Mouse (Mus musculus) kidney, postnatal 10 days (tissue): ENCODE measurements around the gene Keap1.
"Not testable (repeated sequence)": the region's sequence is repeated elsewhere in the genome, so short reads cannot be mapped to it uniquely, and the experiment has no call there.

ENCODE experiments used
- DNase-seq: peaks from one replicate; pipeline ENCODE4 v3.0.0; 2021; ENCODE audit warnings: mixed read lengths

Gene Keap1

GRCm38 (mm10) chr9:21261831-21262230 lies 22.7 kb upstream of the Keap1 start:
- no peak for DNase-seq

- DNase-seq = no peak
Observed at GRCm38 (mm10) chr9:21260491-21261040, 21.4 kb upstream of the Keap1 start.

DNA sequence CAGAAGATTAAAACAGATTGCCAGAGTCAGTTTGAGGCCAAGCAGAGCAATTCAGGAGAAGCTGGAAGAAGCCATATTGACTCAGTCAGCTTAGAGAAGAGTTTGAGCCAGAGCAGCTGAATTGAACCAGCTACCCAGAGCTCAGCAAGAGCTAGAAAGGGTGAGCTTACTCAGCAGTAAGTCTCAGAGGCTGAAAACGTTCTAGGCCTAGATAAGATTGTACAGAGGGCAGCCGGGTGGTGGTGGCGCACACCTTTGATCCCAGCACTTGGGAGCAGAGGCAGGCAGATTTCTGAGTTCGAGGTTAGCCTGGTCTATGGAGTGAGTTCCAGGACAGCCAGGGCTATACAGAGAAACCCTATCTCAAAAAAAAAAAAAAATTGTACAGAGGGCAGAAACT lies 17.2 kb upstream of the Keap1 start:
- not testable (repeated sequence) for DNase-seq

DNA sequence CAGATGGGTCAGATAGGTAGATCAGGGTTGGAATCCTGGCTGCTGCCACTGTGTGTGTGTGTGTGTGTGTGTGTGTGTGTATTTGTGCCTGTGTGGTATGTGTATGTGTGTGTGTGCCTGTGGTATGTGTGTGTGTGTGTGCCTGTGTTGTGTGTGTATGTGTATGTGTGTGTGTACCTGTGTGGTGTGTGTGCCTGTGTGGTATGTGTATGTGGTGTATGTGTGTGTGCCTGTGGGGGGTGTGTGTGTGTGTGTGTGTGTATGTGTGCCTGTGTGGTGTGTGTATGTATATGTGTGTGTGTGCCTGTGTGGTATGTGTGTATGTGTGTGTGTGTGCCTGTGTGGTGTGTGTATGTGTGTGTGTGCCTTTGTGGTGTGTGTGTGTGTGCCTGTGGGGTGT lies 15.5 kb upstream of the Keap1 start:
- no peak for DNase-seq

GRCm38 (mm10) chr9:21251116-21251735 lies 12.1 kb upstream of the Keap1 start:
- DNase-seq = no peak

DNA sequence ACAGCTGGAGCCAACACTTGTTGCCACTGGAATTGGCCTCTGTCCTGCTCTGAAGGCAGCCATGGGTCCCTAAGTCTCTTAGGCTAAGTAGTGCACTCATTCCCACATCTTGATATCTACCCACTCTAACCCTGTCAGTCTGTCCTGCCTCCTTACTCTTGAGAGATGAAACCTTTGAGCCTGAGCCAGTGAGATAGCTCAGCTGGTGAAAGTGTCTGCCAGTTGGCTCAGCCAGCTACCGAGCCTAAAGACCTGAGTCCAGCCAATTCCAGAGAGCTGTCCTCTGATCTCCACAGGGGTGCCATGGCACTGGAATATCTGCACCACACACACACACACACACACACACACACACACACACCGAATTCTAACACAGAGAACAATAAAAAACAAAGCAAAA lies 11.3 kb upstream of the Keap1 start:
- no peak for DNase-seq

DNA sequence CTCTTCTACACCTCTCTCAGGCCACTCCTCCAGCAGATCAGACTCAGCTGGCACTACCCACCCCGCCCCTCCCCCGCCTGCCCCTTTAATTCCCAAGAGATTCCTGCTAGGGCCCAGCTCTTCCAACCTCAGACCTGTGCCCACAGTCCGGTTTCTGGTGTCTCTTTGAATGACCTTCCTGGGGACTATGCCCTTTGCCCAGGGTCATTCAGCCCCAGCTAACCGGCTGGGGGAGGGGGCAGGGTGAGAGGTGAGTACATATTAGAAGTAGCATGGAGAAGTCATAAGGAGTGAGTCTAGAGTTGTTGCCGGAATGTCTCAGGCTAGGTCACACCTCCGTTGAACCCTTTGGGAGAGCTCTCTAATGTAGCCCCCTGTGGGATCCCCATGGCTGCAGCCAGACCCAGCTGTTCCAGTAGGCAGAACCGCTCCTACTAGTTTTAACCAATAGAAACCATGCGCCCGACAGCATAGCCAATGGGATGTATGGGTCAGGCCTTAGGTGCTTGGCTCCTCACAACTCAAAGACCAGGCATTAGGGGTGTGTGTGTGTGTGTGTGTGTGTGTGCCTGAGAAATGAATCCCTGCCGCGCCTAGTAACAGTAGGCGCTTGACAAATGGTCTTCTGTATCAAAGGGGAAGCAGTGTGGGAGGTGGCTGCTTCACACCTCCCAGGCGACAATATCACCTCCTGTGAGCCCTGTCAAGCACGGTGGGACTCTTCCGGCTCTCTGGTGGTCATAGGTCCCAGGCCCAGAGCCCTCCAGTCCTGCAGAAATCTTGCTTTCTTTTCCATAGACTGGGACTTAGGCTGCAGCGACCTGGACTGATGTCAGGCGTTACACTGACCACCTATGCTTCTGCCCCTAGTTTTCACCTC lies 10.7 kb upstream of the Keap1 start:
- DNase-seq = no peak

- peak; percentile 66 for DNase-seq
Observed at GRCm38 (mm10) chr9:21248326-21248725, 9.2 kb upstream of the Keap1 start, which contains the start of gene S1pr5. S1pr5 (minus strand) TSS chr9:21248443.

GRCm38 (mm10) chr9:21246342-21246741 lies 7.2 kb upstream of the Keap1 start:
- no peak for DNase-seq

GRCm38 (mm10) chr9:21245113-21245487 lies 5.9 kb upstream of the Keap1 start:
- DNase-seq = no peak

GRCm38 (mm10) chr9:21244428-21245112 lies 5.4 kb upstream of the Keap1 start:
- peak; percentile 46 for DNase-seq

DNA sequence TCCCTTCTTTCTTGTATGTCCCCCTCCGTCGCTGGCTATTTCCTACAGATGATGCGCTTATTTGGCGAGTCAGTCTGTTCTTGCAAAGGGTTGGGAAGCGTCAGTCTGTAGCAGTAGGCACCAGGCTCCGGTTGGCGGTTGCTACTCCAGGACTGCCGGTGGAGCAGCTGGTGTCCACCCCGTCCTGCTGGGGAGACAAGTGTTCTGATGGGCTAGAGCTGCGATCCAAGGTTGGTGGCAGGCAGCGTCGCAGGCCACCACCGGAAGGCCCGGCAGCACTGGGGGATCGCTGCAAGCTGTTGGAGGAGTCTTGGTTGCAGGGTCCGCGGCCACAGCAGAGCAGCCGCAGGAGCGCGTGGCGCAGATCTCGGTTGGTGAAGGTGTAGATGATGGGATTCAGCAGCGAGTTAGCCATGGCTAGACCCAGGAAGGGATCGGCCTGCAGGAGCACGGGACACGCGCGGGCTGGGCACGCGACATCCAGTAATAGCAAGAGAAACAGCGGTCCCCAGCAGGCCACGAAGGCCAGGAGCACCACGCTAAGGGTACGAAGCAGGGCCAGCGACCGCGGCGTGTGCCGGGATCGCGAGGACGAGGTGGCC lies 4.8 kb upstream of the Keap1 start:
- no peak for DNase-seq

- peak; percentile 90 for DNase-seq
Observed at GRCm38 (mm10) chr9:21241343-21241742, 2.2 kb upstream of the Keap1 start.

DNA sequence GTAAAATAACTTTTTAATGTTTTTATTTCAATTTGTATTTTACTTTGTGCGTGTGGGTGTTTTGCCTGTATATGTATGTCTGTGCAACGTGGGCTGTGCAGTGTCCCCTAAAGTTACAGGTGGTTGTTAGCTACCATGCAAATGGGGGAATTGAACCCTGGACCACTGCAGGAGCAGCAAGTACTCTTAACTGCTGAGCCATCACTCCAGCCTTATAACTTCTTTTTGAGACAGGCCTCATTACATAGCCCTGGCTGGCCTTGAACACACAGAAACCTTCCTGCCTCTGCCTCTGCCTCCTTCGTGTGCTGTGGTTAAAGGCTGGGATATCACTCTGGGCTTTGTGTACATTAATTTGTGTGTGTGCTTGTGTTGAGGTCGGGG lies 296 bp upstream of the Keap1 start:
- DNase-seq = no peak

DNA sequence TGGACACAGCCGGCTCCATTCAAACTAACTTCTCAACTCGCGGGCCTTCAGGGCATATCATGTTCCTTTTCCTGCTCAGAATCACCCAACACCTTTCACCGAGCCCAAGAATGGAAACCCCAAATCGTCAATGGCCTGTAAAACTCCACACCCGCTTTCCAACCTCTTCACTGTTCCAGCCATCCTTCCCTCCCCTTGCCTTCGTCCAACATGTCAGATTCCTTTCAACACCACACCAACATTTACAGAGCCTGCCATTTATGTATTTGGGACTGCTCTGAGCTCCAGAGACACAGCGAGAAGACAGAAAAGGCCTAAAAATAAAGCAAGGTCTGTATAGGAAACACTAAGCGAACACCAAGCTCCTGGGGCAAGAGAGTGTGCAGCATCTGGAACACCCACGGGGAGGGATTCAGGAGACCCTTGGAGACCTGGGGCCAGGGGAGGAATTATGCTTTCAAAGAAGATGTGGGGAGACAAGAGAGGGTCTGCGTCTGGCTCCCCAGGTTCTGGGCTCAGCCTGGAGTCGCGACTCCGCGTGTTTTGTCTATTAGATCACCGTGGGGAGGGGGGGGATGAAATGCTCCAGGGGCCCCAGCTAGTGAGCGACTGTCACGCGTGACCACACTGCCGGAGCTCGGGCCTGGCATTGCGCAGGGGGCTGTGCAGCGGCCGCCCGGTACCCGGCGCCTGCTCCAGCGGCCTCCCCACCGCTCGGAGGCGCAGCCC lies 993 bp downstream of the Keap1 start:
- peak; percentile 35 for DNase-seq

DNA sequence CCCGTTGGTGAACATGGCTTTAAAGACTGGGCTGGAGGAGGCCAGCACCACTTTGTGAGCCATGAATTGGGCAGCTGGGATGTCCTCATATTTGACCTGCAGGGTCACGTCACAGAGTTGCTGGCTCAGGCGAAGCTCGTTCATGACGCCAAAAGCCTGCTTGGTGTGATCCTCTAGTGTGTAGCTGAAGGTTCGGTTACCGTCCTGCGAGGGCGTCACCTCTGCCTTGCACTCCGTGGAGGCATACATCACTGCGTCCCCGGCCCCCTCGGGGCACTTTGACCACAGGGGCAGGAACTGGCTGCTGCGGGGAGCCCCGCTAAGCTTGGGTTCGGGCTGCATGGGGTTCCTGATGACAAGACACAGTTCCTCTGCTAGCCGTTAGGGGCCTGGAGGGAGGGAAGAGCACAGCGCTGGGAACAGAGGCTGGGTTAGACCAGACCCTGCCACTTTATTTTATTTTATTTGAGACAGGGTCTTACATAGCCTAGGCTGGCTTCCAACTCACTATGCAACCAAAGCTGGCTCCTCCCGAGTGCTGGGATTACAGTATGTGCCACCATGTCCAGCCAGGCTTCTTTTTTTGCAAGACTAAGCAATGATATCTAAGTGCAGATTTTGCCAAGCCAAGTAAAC lies 1.7 kb downstream of the Keap1 start:
- peak; percentile 44 for DNase-seq

GRCm38 (mm10) chr9:21236991-21237367 lies 2.2 kb downstream of the Keap1 start:
- DNase-seq = no peak

GRCm38 (mm10) chr9:21235341-21235740 lies 3.8 kb downstream of the Keap1 start:
- DNase-seq = no peak

DNA sequence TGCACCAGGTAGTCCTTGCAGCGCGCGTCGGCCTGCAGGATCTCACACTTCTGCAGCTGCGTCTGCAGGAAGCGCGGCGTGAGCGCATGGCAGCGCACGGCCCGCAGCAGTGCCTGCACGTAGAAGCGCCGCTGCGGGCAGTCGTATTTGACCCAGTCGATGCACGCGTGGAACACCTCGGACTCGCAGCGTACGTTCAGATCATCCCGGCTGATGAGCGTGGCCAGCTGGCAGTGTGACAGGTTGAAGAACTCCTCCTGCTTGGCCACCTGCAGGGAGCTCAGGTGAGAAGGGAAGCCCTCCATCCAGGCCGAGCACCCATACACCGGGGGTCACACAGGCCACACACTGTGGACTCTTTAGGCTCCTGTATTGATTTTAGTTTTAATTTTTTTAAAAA lies 5.4 kb downstream of the Keap1 start:
- no peak for DNase-seq

GRCm38 (mm10) chr9:21233366-21233765 lies 5.8 kb downstream of the Keap1 start:
- DNase-seq = no peak

DNA sequence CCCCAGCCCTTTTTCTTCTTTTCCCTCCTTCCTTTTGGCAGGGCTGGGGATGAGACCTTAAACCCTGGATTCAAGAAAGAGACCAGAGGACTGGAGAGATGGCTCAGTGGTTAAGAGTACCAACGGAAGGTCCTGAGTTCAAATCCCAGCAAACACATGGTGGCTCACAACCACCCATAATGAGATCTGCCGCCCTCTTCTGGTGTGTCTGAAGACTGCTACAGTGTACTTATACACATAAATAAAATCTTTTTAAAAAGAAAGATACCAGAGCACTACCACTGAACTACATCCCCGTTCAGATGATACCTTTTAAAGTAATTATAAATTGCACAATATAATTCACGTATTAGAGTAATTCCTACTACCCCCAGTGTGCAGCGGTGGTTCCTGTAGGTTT lies 6.3 kb downstream of the Keap1 start:
- DNase-seq = no peak

DNA sequence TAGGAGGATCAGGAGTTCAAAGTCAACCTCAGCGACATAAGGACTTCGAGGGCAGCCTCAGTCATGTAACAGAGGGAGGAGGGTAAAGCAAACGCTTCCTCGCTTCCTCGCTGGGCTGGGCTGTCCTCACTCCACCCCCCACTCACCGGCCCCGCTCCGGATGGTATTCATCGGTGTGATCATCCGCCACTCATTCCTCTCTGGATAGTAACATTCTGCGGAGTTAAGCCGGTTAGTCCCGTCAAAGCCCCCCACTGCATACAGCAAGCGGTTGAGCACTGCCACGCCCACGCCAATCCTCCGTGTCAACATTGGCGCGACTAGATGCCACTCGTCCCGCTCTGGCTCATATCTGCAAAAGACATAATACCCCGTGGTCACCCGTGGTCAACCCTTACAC lies 7.6 kb downstream of the Keap1 start:
- no peak for DNase-seq
